Mouse (Mus musculus) colon, adult 2 months (tissue): ENCODE data around the gene Hnrnpu. TPM values are rescaled to one million over a fixed set of nuclear protein-coding genes. Genes with fewer than 3 reads are reported as not detected.

Experiments
- polyA plus RNA-seq: library from polyadenylated mRNA; depleted of rRNA; stranded (reverse); fragments of >200 nt; gene quantifications from 2 replicates; pipeline ENCODE4 v1.2.3, GENCODE M21; 2012; rRNA removed

Gene Hnrnpu
- polyA plus RNA-seq: 40.4 and 42.5 TPM in 2 replicates

GRCm38 (mm10) chr1:178337551-178338317 is at the start of gene Hnrnpu:
TSS of gene Hnrnpu (minus strand) at chr1:178337797.

DNA sequence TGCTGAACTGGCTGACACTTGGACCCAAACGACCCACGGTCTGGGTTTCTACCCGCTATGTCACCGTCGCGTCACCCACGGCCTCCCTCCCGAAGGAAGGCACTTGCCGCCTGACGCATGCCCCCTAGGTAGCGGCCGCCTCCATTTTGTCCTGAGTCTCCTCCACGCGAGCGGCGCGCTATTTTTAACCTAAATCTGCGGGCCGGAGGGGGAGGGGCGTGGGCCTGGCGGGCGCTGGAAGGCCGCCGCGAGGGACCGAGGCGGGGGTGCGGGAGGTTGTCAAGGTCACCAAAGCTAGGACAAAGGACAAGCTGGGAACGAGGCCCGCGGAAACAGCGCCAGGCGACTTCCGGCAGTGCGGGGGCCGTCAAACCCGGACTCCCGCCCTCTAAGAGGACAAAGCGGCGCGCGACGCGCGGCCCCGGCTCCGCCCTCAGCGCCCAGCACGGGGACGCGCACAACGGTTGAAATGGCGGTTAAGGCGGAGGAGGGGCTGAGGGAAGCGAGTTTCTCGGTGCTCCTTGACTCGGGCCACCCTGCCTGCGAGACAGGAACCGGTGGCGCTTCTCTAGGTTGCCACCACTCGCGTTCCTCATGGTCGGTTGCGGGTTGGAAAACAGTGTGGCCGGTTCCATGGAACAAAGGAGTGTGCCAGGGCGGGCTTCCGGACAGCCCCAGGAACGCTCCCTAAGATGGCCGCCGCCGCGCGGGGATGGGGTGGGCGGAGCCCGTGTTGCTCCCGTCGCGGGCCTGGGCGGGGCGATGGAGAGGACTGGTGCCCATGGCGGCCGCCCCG is 19.0 kb downstream of the Hnrnpu start, which contains the start of gene Cox20:
TSS of gene Cox20 (plus strand) at position 742 of the 796 bp plus-strand sequence.

Other genes with a start within 250 kb of the Hnrnpu start
- 8.6 and 9.7 TPM in 2 replicates for gene Desi2, start 150.4 kb downstream of the Hnrnpu start, polyA plus RNA-seq
- 8.8 and 11.0 TPM in 2 replicates for gene Cox20, start 18.7 kb downstream of the Hnrnpu start, polyA plus RNA-seq
- 0.08 and 0.13 TPM in 2 replicates for gene Efcab2, start 68.3 kb upstream of the Hnrnpu start, polyA plus RNA-seq
- 0.30 and 0.51 TPM in 2 replicates for gene Kif26b, start 191.3 kb upstream of the Hnrnpu start, polyA plus RNA-seq